Mouse (Mus musculus) testis, adult 2 months (tissue): ENCODE data around the gene Abhd2.

ENCODE experiments used
- CTCF ChIP-seq: fragments of 200-500 bp; IDR thresholded peaks from 2 replicates; pipeline ENCODE4 v1.5.1; 2012; ENCODE audit warnings: low read depth, mild to moderate bottlenecking, inconsistent platforms, low read length, moderate library complexity; ENCODE audit not compliant: control insufficient read depth, insufficient read depth, insufficient replicate concordance
- POLR2A ChIP-seq: fragments of 200-500 bp; IDR thresholded peaks from 2 replicates; pipeline ENCODE4 v1.6.1; 2012; ENCODE audit warnings: low read depth, mild to moderate bottlenecking, inconsistent platforms, low read length, moderate library complexity; ENCODE audit not compliant: control insufficient read depth

- TF ChIP-seq CTCF (no peak), POLR2A (no peak)
Observed at GRCm38 (mm10) chr7:79376516-79377275, 103.7 kb downstream of the Abhd2 start.
